8 mouse cellular contexts compared by ENCODE assay signal in genomic region chr13:93302846-93303562, GRCm38 (mm10). TPM values are rescaled to one million over a fixed set of nuclear protein-coding genes. Genes with fewer than 3 reads are reported as not detected.
DNase-seq lines count a peak whose midpoint lies in the region; ATAC-seq lines count a peak whose summit lies in the region.

No protein-coding gene starts in this region.

- DNase-seq in lung, postnatal 4 days = no peak
- no peak for DNase-seq in limb, embryonic 11.5 days (ENCODE audit: low spot score)
- peak; percentile 7 for DNase-seq in retina, postnatal 1 day
- no peak for DNase-seq in gastrocnemius, postnatal 36 days
- DNase-seq in ovary, postnatal 14 days (ENCODE audit: low spot score) = no peak
- no peak for DNase-seq in adrenal gland, postnatal 4 days (ENCODE audit: low spot score in 2 of 2)

- intact Hi-C loops in gastrocnemius, postnatal 36 days (cut with DNase I) = no loop called here

- peak overlapping the region; percentile 85 for H3K4me3 ChIP-seq in lung, embryonic 16.5 days (ENCODE audit: low read length)
- peak overlapping the region; percentile 78 for H3K4me3 ChIP-seq in embryonic facial prominence, embryonic 13.5 days
- H3K4me3 ChIP-seq in limb, embryonic 11.5 days (ENCODE audit: low read depth, low read length) = peak overlapping the region; percentile 87

- peaks cover 2% of the 10 kb centered on the region for H3K4me1 ChIP-seq in lung, embryonic 16.5 days (replicated peaks; ENCODE audit: control insufficient read depth, insufficient read depth, low read length)
- peaks cover 18% of the 10 kb centered on the region for H3K4me1 ChIP-seq in embryonic facial prominence, embryonic 13.5 days
- peaks cover 5% of the 10 kb centered on the region; the same call in 1 of the 2 replicates for H3K4me1 ChIP-seq in limb, embryonic 11.5 days (ENCODE audit: control insufficient read depth, insufficient read depth, low read length)

- H3K9ac ChIP-seq in lung, embryonic 16.5 days (ENCODE audit: low read length) = peak overlapping the region; percentile 86
- H3K9ac ChIP-seq in embryonic facial prominence, embryonic 13.5 days = peak overlapping the region; percentile 87
- peak overlapping the region; percentile 85 for H3K9ac ChIP-seq in limb, embryonic 11.5 days (ENCODE audit: low read length)

- no peak; the same call in 1 of the 2 replicates for ATAC-seq in lung, embryonic 16.5 days (ENCODE audit: low read depth)
- peak; percentile 35 for ATAC-seq in embryonic facial prominence, embryonic 13.5 days (ENCODE audit: insufficient number of reproducible peaks, insufficient read depth, low FRiP score, low TSS enrichment, low read depth)
- peak; percentile 52 for ATAC-seq in limb, embryonic 11.5 days (ENCODE audit: insufficient number of reproducible peaks, low FRiP score, low TSS enrichment, low read depth)

- peak overlapping the region; percentile 76 for H3K4me2 ChIP-seq in lung, embryonic 16.5 days (ENCODE audit: low read depth, low read length)
- peak overlapping the region; percentile 71 for H3K4me2 ChIP-seq in embryonic facial prominence, embryonic 13.5 days
- H3K4me2 ChIP-seq in limb, embryonic 11.5 days (ENCODE audit: low read depth, severe bottlenecking) = peak overlapping the region; percentile 61

- no peaks in the 10 kb centered on the region for H3K36me3 ChIP-seq in lung, embryonic 16.5 days (ENCODE audit: control insufficient read depth, insufficient read depth, low read length)
- H3K36me3 ChIP-seq in embryonic facial prominence, embryonic 13.5 days = no peaks in the 10 kb centered on the region
- H3K36me3 ChIP-seq in limb, embryonic 11.5 days (ENCODE audit: control insufficient read depth, insufficient read depth, low read length) = no peaks in the 10 kb centered on the region

- no peaks in the 10 kb centered on the region for H3K9me3 ChIP-seq in lung, embryonic 16.5 days (ENCODE audit: control insufficient read depth, low read length)
- no peaks in the 10 kb centered on the region for H3K9me3 ChIP-seq in embryonic facial prominence, embryonic 13.5 days
- no peaks in the 10 kb centered on the region for H3K9me3 ChIP-seq in limb, embryonic 11.5 days (ENCODE audit: control insufficient read depth, low read length)

- H3K27ac ChIP-seq in lung, embryonic 16.5 days (ENCODE audit: low read length) = peak overlapping the region; percentile 80
- peak overlapping the region; percentile 96 for H3K27ac ChIP-seq in embryonic facial prominence, embryonic 13.5 days
- peak overlapping the region; percentile 96; the same call in 1 of the 2 replicates for H3K27ac ChIP-seq in limb, embryonic 11.5 days (replicated peaks; ENCODE audit: low read depth, low read length)

- no peaks in the 10 kb centered on the region for H3K27me3 ChIP-seq in lung, embryonic 16.5 days (ENCODE audit: control insufficient read depth, insufficient read depth, low read depth, low read length)
- H3K27me3 ChIP-seq in embryonic facial prominence, embryonic 13.5 days = no peaks in the 10 kb centered on the region
- no peaks in the 10 kb centered on the region for H3K27me3 ChIP-seq in limb, embryonic 11.5 days (ENCODE audit: control insufficient read depth, insufficient read depth, low read length)

- 12% methylated on average over 19 of the region's 19 CpGs for WGBS in lung, embryonic 16.5 days
- WGBS in embryonic facial prominence, embryonic 13.5 days = 11% methylated on average over 19 of the region's 19 CpGs
- WGBS in limb, embryonic 11.5 days = 14% methylated on average over 19 of the region's 19 CpGs

RNA-seq across cellular contexts. Expression of gene Homer1, which starts 3.6 kb away (rescaled TPM):
- 2.9 TPM in 2 replicates for polyA plus RNA-seq in lung, embryonic 16.5 days (2015; fragmentation: Nextera tagmentation; extraction: Ambion mirVana)
- 6.9 and 7.1 TPM in 2 replicates for polyA plus RNA-seq in embryonic facial prominence, embryonic 13.5 days (2015; fragmentation: Nextera tagmentation; extraction: Ambion mirVana)
- polyA plus RNA-seq in limb, embryonic 11.5 days (2014; fragmentation: Nextera tagmentation; extraction: Ambion mirVana) = 12.4 and 13.7 TPM in 2 replicates
- 100 to 1,000 TPM in 1 of 2 experiments, 10 to 100 TPM in 1; 86.4 to 108 TPM for total RNA-seq in gastrocnemius, postnatal 36 days (2021)
- total RNA-seq in adrenal gland, postnatal 4 days (2021) = 10 to 100 TPM; 16.7 to 18.2 TPM
